Mouse (Mus musculus) heart, postnatal 0 days (tissue): ENCODE measurements around the gene Abcc12.

Source experiments
- CTCF ChIP-seq: IDR thresholded peaks from 2 replicates; pipeline ENCODE4 v1.5.1; 2016; ENCODE audit warnings: antibody characterized with exemption, control low read depth, low read depth
- EP300 ChIP-seq: IDR thresholded peaks from 2 replicates; pipeline ENCODE4 v1.6.1; 2016; ENCODE audit warnings: antibody characterized with exemption, low read depth

- TF ChIP-seq CTCF (no peak), EP300 (no peak)
Measured at GRCm38 (mm10) chr8:86514203-86514602, 66.3 kb downstream of the Abcc12 start.
